Mouse (Mus musculus) spleen, adult 2 months (tissue): ENCODE measurements around the gene Rassf1. TPM values are rescaled to one million over a fixed set of nuclear protein-coding genes. Genes with fewer than 3 reads are reported as not detected.

Experiments
- DNase-seq, 2 experiments: peaks; one replicate each; pipeline versions ENCODE4 v3.0.0 to v3.0.0-alpha.2; 2012 to 2021; ENCODE audit warnings: low spot score in 2 of 2, low read depth in 1 of 2
- H3K27ac ChIP-seq: fragments of 200-500 bp; 2 replicates; pipeline ENCODE4 v1.5.1; 2012; ENCODE audit warnings: low read length, inconsistent platforms; ENCODE audit not compliant: insufficient read depth
- H3K27me3 ChIP-seq: fragments of 200-500 bp; 2 replicates; pipeline ENCODE4 v1.6.1; 2012; ENCODE audit warnings: mild to moderate bottlenecking, moderate library complexity, low read length, inconsistent platforms; ENCODE audit not compliant: control insufficient read depth, insufficient read depth
- H3K36me3 ChIP-seq: fragments of 200-500 bp; 2 replicates; pipeline ENCODE4 v1.6.1; 2012; ENCODE audit warnings: mild to moderate bottlenecking, low read length, inconsistent platforms; ENCODE audit not compliant: control insufficient read depth, insufficient read depth
- H3K4me1 ChIP-seq: fragments of 200-500 bp; 2 replicates; pipeline ENCODE4 v1.6.1; 2011; ENCODE audit warnings: inconsistent platforms; ENCODE audit not compliant: control insufficient read depth, insufficient read depth, insufficient read length
- H3K4me3 ChIP-seq: fragments of 200-500 bp; 2 replicates; pipeline ENCODE4 v1.5.1; 2011; ENCODE audit warnings: mild to moderate bottlenecking, inconsistent platforms; ENCODE audit not compliant: insufficient read depth, insufficient read length; ENCODE audit errors: extremely low read depth
- CTCF ChIP-seq: fragments of 200-500 bp; IDR thresholded peaks from 2 replicates; pipeline ENCODE4 v1.5.1; 2011; ENCODE audit warnings: mild to moderate bottlenecking, inconsistent platforms; ENCODE audit not compliant: insufficient read depth, insufficient read length, insufficient replicate concordance; ENCODE audit errors: extremely low read depth
- POLR2A ChIP-seq: fragments of 200-500 bp; IDR thresholded peaks from 2 replicates; pipeline ENCODE4 v1.6.1; 2011; ENCODE audit warnings: low read depth, low read length, inconsistent platforms
- WGBS: fragments of 180-500 bp; shearing (Covaris S2); methylation state at CpG from one replicate; pipeline ENCODE4 v1.1.7; 2018; 5-methylcytosine and 5-hydroxymethylcytosine counted together
- polyA plus RNA-seq: library from polyadenylated mRNA; depleted of rRNA; stranded (reverse); fragments of >200 nt; gene quantifications from 2 replicates; pipeline ENCODE4 v1.2.3, GENCODE M21; 2012

Gene Rassf1
- polyA plus RNA-seq, 1 experiment: 20.9 TPM

DNA sequence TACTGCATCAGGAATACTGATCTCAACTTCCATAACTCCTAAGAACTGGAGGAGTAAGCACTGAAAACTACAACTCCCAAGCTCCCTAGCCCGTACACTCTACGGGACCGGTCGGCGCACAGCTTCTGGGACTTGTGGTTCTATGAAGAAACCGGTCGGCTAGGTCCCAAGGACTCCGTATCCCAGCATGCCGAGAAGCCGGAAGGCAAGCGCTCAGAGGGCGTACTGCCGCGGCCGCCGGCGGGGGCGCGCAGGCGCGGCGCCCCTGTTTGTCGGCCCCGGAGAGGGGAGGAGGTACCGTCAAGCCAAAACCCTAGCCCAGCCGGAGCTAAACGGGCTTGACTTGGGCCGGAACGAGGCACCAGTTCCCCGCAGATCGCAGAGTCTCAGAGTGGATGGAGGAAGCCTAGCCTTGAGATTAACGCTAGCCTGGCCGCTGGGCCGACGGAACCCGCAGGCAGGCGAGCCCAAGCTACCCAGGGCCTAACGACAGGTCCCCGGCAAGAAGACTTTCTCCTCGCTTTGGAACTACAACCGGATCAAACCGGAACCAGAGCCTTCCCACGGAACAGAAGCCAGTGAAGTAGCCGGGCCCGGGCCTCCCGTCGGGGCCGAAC lies 17.5 kb upstream of the Rassf1 start, which contains the start of gene Tmem115:
Tmem115 (plus strand) TSS at position 155 of the 617 bp plus-strand sequence.
- peak; percentile 84 to 88 for DNase-seq
- H3K36me3 ChIP-seq: peaks cover 11% of the 10 kb centered on the region
- peaks cover 11% of the 10 kb centered on the region; the same call in 1 of the 2 replicates for H3K4me1 ChIP-seq
- H3K27me3 ChIP-seq: no peaks in the 10 kb centered on the region
- peak within 1 kb of the TSS; percentile 84 for H3K27ac ChIP-seq
- TF ChIP-seq POLR2A (peak; percentile 46), CTCF (no peak)
- H3K4me3 ChIP-seq: peak within 1 kb of the TSS; percentile 85
- under 1% methylated on average over 48 of the region's 48 CpGs for WGBS

GRCm38 (mm10) chr9:107534408-107535202 lies 16.8 kb upstream of the Rassf1 start:
- Histone ChIP-seq H3K4me3 (peak overlapping the region; percentile 85), H3K36me3 (peaks cover 15% of the 10 kb centered on the region), H3K4me1 (peaks cover 11% of the 10 kb centered on the region; the same call in 1 of the 2 replicates), H3K27me3 (no peaks in the 10 kb centered on the region), H3K27ac (peak overlapping the region; percentile 84)
- TF ChIP-seq POLR2A: no peak
- TF ChIP-seq CTCF: no peak
- under 1% methylated on average over 40 of the region's 40 CpGs for WGBS
- DNase-seq: no peak

GRCm38 (mm10) chr9:107538231-107538630 lies 13.1 kb upstream of the Rassf1 start:
- 94% methylated on average over 7 of the region's 7 CpGs for WGBS
- peaks cover 17% of the 10 kb centered on the region for H3K36me3 ChIP-seq
- peaks cover 20% of the 10 kb centered on the region; the same call in 1 of the 2 replicates for H3K4me1 ChIP-seq
- no peak for DNase-seq
- no peaks in the 10 kb centered on the region for H3K27me3 ChIP-seq
- no peak overlapping the region for H3K27ac ChIP-seq
- TF ChIP-seq POLR2A: no peak
- TF ChIP-seq CTCF: no peak
- no peak overlapping the region for H3K4me3 ChIP-seq

- no peak for TF ChIP-seq CTCF
- TF ChIP-seq POLR2A: no peak
- DNase-seq: no peak
- peaks cover 20% of the 10 kb centered on the region; the same call in 1 of the 2 replicates for H3K4me1 ChIP-seq
- H3K36me3 ChIP-seq: peaks cover 17% of the 10 kb centered on the region
- no peak overlapping the region for H3K4me3 ChIP-seq
- no peaks in the 10 kb centered on the region for H3K27me3 ChIP-seq
- 89% methylated on average over 3 of the region's 3 CpGs for WGBS
- H3K27ac ChIP-seq: no peak overlapping the region
Observed at GRCm38 (mm10) chr9:107538711-107539110, 12.6 kb upstream of the Rassf1 start.

DNA sequence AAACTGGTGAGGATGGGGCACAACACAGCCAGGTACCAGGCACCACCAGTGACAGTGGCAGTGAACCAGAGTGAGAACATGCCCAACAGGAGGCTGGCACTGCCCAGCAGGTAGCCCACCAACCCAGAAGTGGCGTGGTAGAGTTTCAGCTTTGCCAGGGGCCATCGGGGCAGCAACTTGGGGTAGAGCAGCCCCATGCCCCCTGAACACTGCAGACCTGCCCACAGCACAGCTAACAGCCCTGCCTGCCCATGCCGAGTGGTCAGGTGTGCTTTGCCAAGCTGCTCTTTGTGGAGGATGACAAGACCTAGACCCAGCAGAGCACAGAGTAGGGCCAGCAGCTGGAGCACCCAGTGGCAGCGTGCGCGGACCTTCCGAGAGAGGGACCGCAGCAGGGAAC lies 11.4 kb upstream of the Rassf1 start:
- 96% methylated on average over 8 of the region's 8 CpGs for WGBS
- Histone ChIP-seq H3K27me3 (no peaks in the 10 kb centered on the region), H3K27ac (no peak overlapping the region), H3K36me3 (peaks cover 17% of the 10 kb centered on the region), H3K4me1 (peaks cover 20% of the 10 kb centered on the region; the same call in 1 of the 2 replicates), H3K4me3 (no peak overlapping the region)
- TF ChIP-seq CTCF (no peak), POLR2A (no peak)
- no peak for DNase-seq

GRCm38 (mm10) chr9:107540420-107540819 lies 10.9 kb upstream of the Rassf1 start:
- Histone ChIP-seq H3K4me3 (no peak overlapping the region), H3K36me3 (peaks cover 19% of the 10 kb centered on the region), H3K27ac (no peak overlapping the region), H3K4me1 (peaks cover 20% of the 10 kb centered on the region; the same call in 1 of the 2 replicates), H3K27me3 (no peaks in the 10 kb centered on the region)
- TF ChIP-seq POLR2A (no peak), CTCF (no peak)
- DNase-seq: no peak
- WGBS: 80% methylated on average over 4 of the region's 4 CpGs

DNA sequence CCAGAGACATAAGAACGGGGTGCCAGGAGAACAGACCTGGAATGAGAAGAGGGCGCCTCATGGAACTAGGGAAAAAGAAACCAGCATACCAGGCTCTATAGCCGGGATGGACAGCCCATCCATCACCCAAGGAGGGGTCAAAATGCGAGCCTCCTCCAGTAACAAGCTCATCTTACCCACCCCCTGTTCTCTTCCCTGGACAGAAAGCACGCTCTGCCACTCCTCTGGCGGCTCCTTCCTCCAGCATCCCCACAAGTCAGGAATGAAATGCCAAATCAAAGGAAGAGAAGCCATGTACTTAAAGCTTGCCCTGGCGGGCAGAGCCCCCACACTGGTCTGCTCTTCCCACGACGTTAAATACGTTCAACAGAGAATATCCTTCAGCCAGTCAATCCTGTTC lies 10.3 kb upstream of the Rassf1 start:
- no peak for DNase-seq
- 70% methylated on average over 10 of the region's 10 CpGs for WGBS
- H3K27ac ChIP-seq: no peak overlapping the region
- no peaks in the 10 kb centered on the region for H3K27me3 ChIP-seq
- peaks cover 19% of the 10 kb centered on the region for H3K36me3 ChIP-seq
- H3K4me1 ChIP-seq: peaks cover 14% of the 10 kb centered on the region; the same call in 1 of the 2 replicates
- no peak overlapping the region for H3K4me3 ChIP-seq
- TF ChIP-seq POLR2A (no peak), CTCF (no peak)
